Mouse (Mus musculus) duodenum, adult 2 months (tissue): ENCODE measurements around the gene Ezh2. TPM values are rescaled to one million over a fixed set of nuclear protein-coding genes. Genes with fewer than 3 reads are reported as not detected.

Experiments used
- polyA plus RNA-seq: library from polyadenylated mRNA; depleted of rRNA; stranded (reverse); fragments of >200 nt; gene quantifications from 2 replicates; pipeline ENCODE4 v1.2.3, GENCODE M21; 2012; ENCODE audit warnings: low replicate concordance; rRNA removed

Gene Ezh2
- 0.88 and 1.6 TPM in 2 replicates for polyA plus RNA-seq

DNA sequence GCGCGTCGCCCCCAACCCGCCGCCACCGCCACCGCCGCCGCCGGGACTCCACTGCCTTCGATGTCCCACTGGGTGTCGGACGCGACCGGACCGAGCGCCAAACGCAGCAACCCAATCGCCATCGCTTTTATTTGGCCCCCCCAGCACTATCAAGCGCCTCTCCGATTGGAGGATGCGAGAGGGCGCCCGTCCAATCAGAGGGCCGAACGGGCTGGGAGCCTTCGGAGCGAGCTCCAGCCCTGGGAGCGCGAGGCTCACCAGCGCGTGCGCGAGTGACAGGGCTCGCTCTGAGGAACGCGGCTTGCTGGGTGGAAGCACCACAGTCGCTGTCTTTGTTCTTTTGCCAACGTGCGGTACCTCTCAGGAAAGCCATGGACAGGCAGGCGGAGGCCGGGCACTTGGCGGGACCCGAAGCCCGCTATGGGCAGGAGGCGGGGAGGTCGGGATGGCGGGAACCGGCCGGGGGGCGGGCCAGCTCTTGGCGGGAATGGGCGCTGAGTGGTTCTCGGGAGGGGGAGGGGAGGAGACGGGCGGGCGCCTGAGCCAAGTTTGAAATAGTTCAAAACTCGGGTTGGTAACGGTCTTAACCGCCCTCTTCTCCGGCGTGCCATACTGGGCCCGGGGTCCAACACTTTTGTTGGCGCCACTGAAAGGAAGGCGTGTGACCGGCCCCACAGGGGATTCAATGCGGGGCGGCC, at the start of gene Ezh2:
TSS of gene Ezh2 (minus strand) at position 416 of the 698 bp plus-strand sequence.

Other genes with a start within 250 kb of the Ezh2 start
- gene Cul1, start 141.9 kb downstream of the Ezh2 start, polyA plus RNA-seq: 5.7 and 6.6 TPM in 2 replicates
- gene Pdia4, start 218.1 kb upstream of the Ezh2 start, polyA plus RNA-seq: 6.7 and 9.5 TPM in 2 replicates
- 0.02 and 0.36 TPM in 2 replicates for gene Zfp786, start 235.5 kb upstream of the Ezh2 start, polyA plus RNA-seq
- gene Zfp398, start 240.3 kb upstream of the Ezh2 start, polyA plus RNA-seq: 3.6 and 4.7 TPM in 2 replicates